Mouse (Mus musculus) CH12.LX (cell line): ENCODE data around the gene Psmc1. TPM values are rescaled to one million over a fixed set of nuclear protein-coding genes. Genes with fewer than 3 reads are reported as not detected.
A peak's percentile ranks its signal among the peaks of the same experiment; 100 is the strongest.

ENCODE experiments used
- DNase-seq: peaks from one replicate; pipeline ENCODE4 v3.0.0-alpha.2; 2013; ENCODE audit errors: extremely low read depth
- H3K27ac ChIP-seq: 2 replicates; pipeline ENCODE4 v1.5.1; 2012; ENCODE audit warnings: low read depth, mild to moderate bottlenecking, control low read depth, moderate library complexity; ENCODE audit not compliant: insufficient read depth
- H3K27me3 ChIP-seq: replicated peaks from 2 replicates; pipeline ENCODE3; 2012; ENCODE audit warnings: inconsistent platforms
- H3K36me3 ChIP-seq, 2 experiments: replicated peaks in 1 of 2; 2 replicates each; pipeline versions ENCODE3 to v1.6.1; 2012; ENCODE audit warnings: inconsistent platforms in 1 of 2, low read length in 1 of 2, mild to moderate bottlenecking in 1 of 2, mixed read lengths in 1 of 2, moderate library complexity in 1 of 2; ENCODE audit not compliant: control insufficient read depth in 1 of 2, insufficient read depth in 1 of 2
- H3K4me1 ChIP-seq, 2 experiments: 2 replicates each; pipeline ENCODE4 v1.6.1; 2012; ENCODE audit warnings: inconsistent platforms in 1 of 2, moderate library complexity in 1 of 2; ENCODE audit not compliant: insufficient read depth in 2 of 2, control insufficient read depth in 1 of 2
- H3K4me2 ChIP-seq: 2 replicates; pipeline ENCODE4 v1.6.1; 2012; ENCODE audit warnings: low read depth, mild to moderate bottlenecking, control low read depth; ENCODE audit not compliant: poor library complexity, insufficient read depth, severe bottlenecking
- H3K4me3 ChIP-seq, 3 experiments: fragments of 150-350 bp in 1 of 3; sonication (generic) in 1 of 3; replicated peaks in 1 of 3; 2 replicates each; pipeline versions ENCODE3 to v1.5.1; 2011 to 2012; ENCODE audit warnings: low read depth in 2 of 3, low read length in 2 of 3, mild to moderate bottlenecking in 2 of 3, moderate library complexity in 2 of 3, control low read depth in 1 of 3, improper control_type of control experiment in 1 of 3, inconsistent platforms in 1 of 3, mixed read lengths in 1 of 3; ENCODE audit not compliant: poor library complexity in 1 of 3
- H3K79me2 ChIP-seq: replicated peaks from 2 replicates; pipeline ENCODE4 v1.6.1; 2012; ENCODE audit warnings: mild to moderate bottlenecking, moderate library complexity; ENCODE audit not compliant: control insufficient read depth, poor library complexity, insufficient read depth, severe bottlenecking; ENCODE audit errors: extremely low read depth
- H3K9ac ChIP-seq: 2 replicates; pipeline ENCODE4 v1.6.1; 2012; ENCODE audit warnings: low read depth, mild to moderate bottlenecking, control low read depth, moderate library complexity; ENCODE audit not compliant: insufficient read depth
- H3K9me3 ChIP-seq: replicated peaks from 2 replicates; pipeline ENCODE3; 2012; ENCODE audit warnings: low read length, inconsistent platforms, mixed read lengths
- CHD2 ChIP-seq: IDR thresholded peaks from 2 replicates; pipeline ENCODE4 v1.6.1; 2011; ENCODE audit warnings: low read length, improper control_type of control experiment
- CTCF ChIP-seq, 2 experiments: IDR thresholded peaks in 1 of 2; conservative IDR thresholded peaks in 1 of 2; 2 replicates each; pipeline ENCODE4 v1.5.1; 2011 to 2012; ENCODE audit warnings: low read depth in 2 of 2, low read length in 2 of 2, improper control_type of control experiment in 1 of 2, inconsistent platforms in 1 of 2, mild to moderate bottlenecking in 1 of 2, moderate library complexity in 1 of 2
- E2F4 ChIP-seq: IDR thresholded peaks from 2 replicates; pipeline ENCODE4 v1.6.1; 2011; ENCODE audit warnings: low read depth, low read length, improper control_type of control experiment; ENCODE audit not compliant: insufficient replicate concordance
- ELF1 ChIP-seq: IDR thresholded peaks from 2 replicates; pipeline ENCODE4 v1.6.1; 2014; ENCODE audit warnings: low read depth, mild to moderate bottlenecking, inconsistent platforms, low read length, improper control_type of control experiment
- EP300 ChIP-seq: IDR thresholded peaks from 2 replicates; pipeline ENCODE4 v1.6.1; 2011; ENCODE audit warnings: low read length, improper control_type of control experiment
- ETS1 ChIP-seq: conservative IDR thresholded peaks from 2 replicates; pipeline ENCODE4 v1.6.1; 2012; ENCODE audit warnings: low read depth, mild to moderate bottlenecking, inconsistent platforms, low read length, improper control_type of control experiment, moderate library complexity
- GABPA ChIP-seq: IDR thresholded peaks from 2 replicates; pipeline ENCODE4 v1.6.1; 2012; ENCODE audit warnings: low read depth, low read length, improper control_type of control experiment, inconsistent platforms; ENCODE audit not compliant: insufficient replicate concordance
- HCFC1 ChIP-seq: IDR thresholded peaks from 2 replicates; pipeline ENCODE4 v1.6.1; 2012; ENCODE audit warnings: low read depth, mild to moderate bottlenecking, inconsistent platforms, low read length, improper control_type of control experiment
- IRF4 ChIP-seq: IDR thresholded peaks from 2 replicates; pipeline ENCODE4 v1.6.1; 2014; ENCODE audit warnings: low read depth, mild to moderate bottlenecking, inconsistent platforms, low read length, improper control_type of control experiment
- JUN ChIP-seq: IDR thresholded peaks from 2 replicates; pipeline ENCODE4 v1.6.1; 2011; ENCODE audit warnings: low read depth, mild to moderate bottlenecking, low read length, improper control_type of control experiment, moderate library complexity; ENCODE audit not compliant: insufficient read depth
- JUND ChIP-seq: conservative IDR thresholded peaks from 2 replicates; pipeline ENCODE4 v1.6.1; 2011; ENCODE audit warnings: low read depth, low read length, improper control_type of control experiment
- KAT2A ChIP-seq: IDR thresholded peaks from 2 replicates; pipeline ENCODE4 v1.6.1; 2012; ENCODE audit warnings: low read length, improper control_type of control experiment, inconsistent platforms; ENCODE audit not compliant: insufficient replicate concordance
- MAFK ChIP-seq: IDR thresholded peaks from 2 replicates; pipeline ENCODE4 v1.6.1; 2011; ENCODE audit warnings: low read length, improper control_type of control experiment; ENCODE audit not compliant: insufficient replicate concordance
- MAX ChIP-seq: IDR thresholded peaks from 2 replicates; pipeline ENCODE4 v1.6.1; 2011; ENCODE audit warnings: low read length, improper control_type of control experiment
- MAZ ChIP-seq: IDR thresholded peaks from 2 replicates; pipeline ENCODE4 v1.6.1; 2012; ENCODE audit warnings: low read depth, mild to moderate bottlenecking, inconsistent platforms, low read length, improper control_type of control experiment, moderate library complexity
- MEF2A ChIP-seq: IDR thresholded peaks from 2 replicates; pipeline ENCODE4 v1.6.1; 2014; ENCODE audit warnings: low read depth, mild to moderate bottlenecking, inconsistent platforms, low read length, improper control_type of control experiment, borderline replicate concordance
- MXI1 ChIP-seq: IDR thresholded peaks from 2 replicates; pipeline ENCODE4 v1.6.1; 2011; ENCODE audit warnings: mild to moderate bottlenecking, low read depth, low read length, improper control_type of control experiment
- MYC ChIP-seq: IDR thresholded peaks from 2 replicates; pipeline ENCODE4 v1.6.1; 2011; ENCODE audit warnings: low read depth, mild to moderate bottlenecking, improper control_type of control experiment, low read length
- NELFE ChIP-seq: IDR thresholded peaks from 2 replicates; pipeline ENCODE4 v1.6.1; 2011; ENCODE audit warnings: low read depth, low read length, improper control_type of control experiment
- NRF1 ChIP-seq: IDR thresholded peaks from 2 replicates; pipeline ENCODE4 v1.6.1; 2014; ENCODE audit warnings: low read depth, mild to moderate bottlenecking, inconsistent platforms, low read length, improper control_type of control experiment, moderate library complexity
- PAX5 ChIP-seq: IDR thresholded peaks from 2 replicates; pipeline ENCODE4 v1.6.1; 2012; ENCODE audit warnings: low read length, inconsistent platforms, mixed read lengths
- POLR2A ChIP-seq: IDR thresholded peaks from 2 replicates; pipeline ENCODE4 v1.6.1; 2011; ENCODE audit warnings: low read depth, mild to moderate bottlenecking, improper control_type of control experiment, low read length
- POLR2AphosphoS2 ChIP-seq: IDR thresholded peaks from 2 replicates; pipeline ENCODE4 v1.6.1; 2011; ENCODE audit warnings: low read depth, low read length, improper control_type of control experiment
- RAD21 ChIP-seq: IDR thresholded peaks from 2 replicates; pipeline ENCODE4 v1.6.1; 2011; ENCODE audit warnings: low read depth, mild to moderate bottlenecking, low read length, improper control_type of control experiment, moderate library complexity
- SIN3A ChIP-seq: IDR thresholded peaks from 2 replicates; pipeline ENCODE4 v1.6.1; 2012; ENCODE audit warnings: low read length, improper control_type of control experiment, inconsistent platforms
- TBP ChIP-seq: conservative IDR thresholded peaks from 2 replicates; pipeline ENCODE4 v1.6.1; 2011; ENCODE audit warnings: low read depth, low read length, improper control_type of control experiment
- TCF12 ChIP-seq: IDR thresholded peaks from 2 replicates; pipeline ENCODE4 v1.6.1; 2014; ENCODE audit warnings: low read depth, mild to moderate bottlenecking, inconsistent platforms, low read length, improper control_type of control experiment
- USF1 ChIP-seq: IDR thresholded peaks from 2 replicates; pipeline ENCODE4 v1.6.1; 2014; ENCODE audit warnings: low read depth, mild to moderate bottlenecking, inconsistent platforms, low read length, improper control_type of control experiment
- ZC3H11A ChIP-seq: IDR thresholded peaks from 2 replicates; pipeline ENCODE4 v1.6.1; 2012; ENCODE audit warnings: low read depth, mild to moderate bottlenecking, inconsistent platforms, low read length, improper control_type of control experiment
- ZKSCAN1 ChIP-seq: IDR thresholded peaks from 2 replicates; pipeline ENCODE4 v1.6.1; 2012; ENCODE audit warnings: low read depth, inconsistent platforms, low read length, improper control_type of control experiment, borderline replicate concordance
- ZMIZ1 ChIP-seq: IDR thresholded peaks from 2 replicates; pipeline ENCODE4 v1.6.1; 2012; ENCODE audit warnings: low read depth, mild to moderate bottlenecking, inconsistent platforms, low read length, improper control_type of control experiment
- ZNF384 ChIP-seq: IDR thresholded peaks from 2 replicates; pipeline ENCODE4 v1.6.1; 2012; ENCODE audit warnings: low read depth, low read length, improper control_type of control experiment, inconsistent platforms
- dilution Hi-C: fragments of 300-500 bp; cut with MboI; formaldehyde crosslinking; loops from 2 replicates; pipeline ENCODE4 v1.14.3; 2020; ENCODE audit warnings: low sequenced_read_pairs; ENCODE audit not compliant: extremely low pct_unique_long_range_greater_than_20kb, extremely low pct_ligation_motif_present
- in situ Hi-C: fragments of 300-500 bp; cut with MboI; formaldehyde crosslinking; loops from 3 replicates; pipeline ENCODE4 v1.14.3; 2019; ENCODE audit warnings: low sequenced_read_pairs, low pct_ligation_motif_present, low pct_unique_long_range_greater_than_20kb, mixed read lengths
- polyA plus RNA-seq: library from polyadenylated mRNA; unstranded; fragments of >175 nt; gene quantifications from 2 replicates; pipeline ENCODE4 v1.2.1, GENCODE M21; 2012; ENCODE audit warnings: low read depth; ENCODE audit not compliant: insufficient read length
- total RNA-seq, 2 experiments: library from RNA; depleted of rRNA; stranded (reverse); fragments of 300-350 nt in 1 of 2; fragments of >200 nt in 1 of 2; gene quantifications; 2 replicates each; pipeline ENCODE4 v1.2.3; 2012 to 2014

Gene Psmc1
- total and polyA plus RNA-seq, 3 experiments = 244 to 501 (median 278) TPM

DNA sequence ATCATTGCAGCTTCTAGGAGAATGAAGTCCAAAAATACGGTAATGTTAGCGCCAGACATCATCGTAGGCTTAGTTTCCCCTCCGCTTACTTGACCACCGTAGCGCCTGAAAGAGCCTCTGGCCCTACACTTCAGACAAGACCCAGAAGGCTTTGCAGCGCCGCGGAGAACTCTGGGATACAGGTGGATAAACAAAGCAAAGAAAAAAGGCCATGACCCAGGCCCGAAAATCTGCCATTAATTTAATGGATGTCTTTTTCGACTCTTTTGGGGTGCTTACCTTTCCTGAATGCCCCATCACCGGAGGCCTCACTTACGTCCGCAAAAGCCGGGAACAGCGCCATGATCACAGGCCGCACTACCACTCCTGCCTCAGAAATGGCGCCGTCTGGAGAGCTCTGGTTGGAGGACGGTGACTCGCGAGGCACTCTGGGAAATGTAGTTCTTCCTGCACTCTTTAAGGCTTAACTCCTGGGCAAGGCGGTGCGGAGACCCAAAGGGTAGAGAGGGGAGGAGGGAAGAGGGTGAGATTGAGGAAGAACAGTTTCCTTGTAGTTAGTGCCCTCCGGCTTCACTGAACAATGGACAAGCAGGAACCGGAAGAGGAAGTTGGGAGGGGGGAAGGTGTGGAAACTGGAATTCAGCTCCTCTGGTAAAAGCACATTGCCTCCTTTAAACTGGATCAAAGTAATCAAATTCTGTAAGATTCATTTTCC lies 49.5 kb downstream of the Psmc1 start, which contains the start of gene Nrde2:
TSS of gene Nrde2 (minus strand) at position 393 of the 715 bp plus-strand sequence.
- TF ChIP-seq NRF1 = peak; percentile 68
- TF ChIP-seq NELFE = peak; percentile 83
- TF ChIP-seq ZKSCAN1 = no peak
- 0 out of 2 replicates have a peak, but pooled peaks have one; percentile 38 for TF ChIP-seq POLR2AphosphoS2
- TF ChIP-seq ZNF384 = no peak
- peak; percentile 59; the same call in 1 of the 2 replicates for TF ChIP-seq CHD2
- peak; percentile 95; the same call in 1 of the 2 replicates for TF ChIP-seq KAT2A
- peak; percentile 94 for TF ChIP-seq HCFC1
- no peak for TF ChIP-seq ETS1
- TF ChIP-seq SIN3A = peak; percentile 70
- no peak; the same call in none of the 2 replicates for TF ChIP-seq IRF4
- TF ChIP-seq JUND = no peak
- TF ChIP-seq ELF1 = peak; percentile 92
- TF ChIP-seq PAX5 = no peak
- no peak for TF ChIP-seq RAD21
- TF ChIP-seq ZMIZ1 = peak; percentile 22; the same call in 1 of the 2 replicates
- no peak for TF ChIP-seq MAFK
- no peak for TF ChIP-seq CTCF (conservative IDR thresholded peaks at IDR 0.05 in 1 of 2, IDR thresholded peaks at IDR 0.05 in 1 of 2; ENCODE audit: low read depth in 2 of 2, low read length in 2 of 2)
- TF ChIP-seq TCF12 = peak; percentile 75
- peak; percentile 71; the same call in 1 of the 2 replicates for TF ChIP-seq E2F4
- peak; percentile 76 for TF ChIP-seq POLR2A
- TF ChIP-seq TBP = peak; percentile 62; the same call in 1 of the 2 replicates
- peak; percentile 71 for TF ChIP-seq MYC
- TF ChIP-seq MXI1 = peak; percentile 76
- TF ChIP-seq MEF2A = peak; percentile 44; the same call in 1 of the 2 replicates
- no peak for TF ChIP-seq JUN
- TF ChIP-seq MAX = peak; percentile 14
- TF ChIP-seq GABPA = peak; percentile 39; the same call in 1 of the 2 replicates
- peak; percentile 13; the same call in 1 of the 2 replicates for TF ChIP-seq EP300
- no peak for TF ChIP-seq USF1
- peak; percentile 77 for TF ChIP-seq MAZ
- no peak for TF ChIP-seq ZC3H11A

More for the DNA sequence above, 49.5 kb downstream of the Psmc1 start, which contains the start of gene Nrde2:
- Histone ChIP-seq H3K27ac (no peak within 1 kb of the TSS), H3K9ac (peak within 1 kb of the TSS; percentile 49), H3K9me3 (no peaks in the 10 kb centered on the region), H3K36me3 (peaks cover 3 to 32% of the 10 kb centered on the region in 2 experiments), H3K4me3 (peak within 1 kb of the TSS; percentile 59 to 75 (median 68)), H3K4me1 (peaks cover 0 to 16% of the 10 kb centered on the region in 2 experiments; a peak in 1 of 4 replicates), H3K4me2 (peak within 1 kb of the TSS; percentile 88; the same call in 1 of the 2 replicates), H3K79me2 (peaks cover 4% of the 10 kb centered on the region; the same call in 1 of the 2 replicates), H3K27me3 (no peaks in the 10 kb centered on the region)
- in situ Hi-C loops (no loop called here), dilution Hi-C loops (no loop called here)
- DNase-seq = peak; percentile 97
